Mouse (Mus musculus) olfactory bulb, adult 2 months (tissue): ENCODE measurements around the gene Akr1d1.

Experiments used
- CTCF ChIP-seq: fragments of 200-500 bp; IDR thresholded peaks from 2 replicates; pipeline ENCODE4 v1.5.1; 2012; ENCODE audit warnings: low read depth, mild to moderate bottlenecking, low read length, moderate library complexity; ENCODE audit not compliant: insufficient read depth
- POLR2A ChIP-seq: fragments of 200-500 bp; IDR thresholded peaks from 2 replicates; pipeline ENCODE4 v1.6.1; 2012; ENCODE audit warnings: mild to moderate bottlenecking, low read depth, low read length, moderate library complexity; ENCODE audit not compliant: insufficient read depth

DNA sequence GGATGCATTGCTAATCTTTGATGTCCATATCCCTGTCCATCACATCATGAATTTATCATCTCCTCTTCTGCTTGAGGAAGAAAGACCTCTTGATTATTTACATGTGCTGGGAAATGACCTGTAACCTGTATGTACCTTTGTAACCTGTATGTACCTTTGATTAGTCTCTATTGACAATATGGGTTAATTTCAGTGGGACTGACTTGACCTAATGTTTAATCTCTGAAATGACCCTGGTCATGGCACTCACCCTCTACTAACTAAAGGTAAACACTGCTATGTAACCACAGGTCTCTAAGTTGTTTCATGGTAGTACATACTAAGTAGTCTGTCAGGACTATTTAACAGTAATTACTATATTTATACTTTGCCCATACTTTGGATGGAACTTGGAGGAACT is 19.2 kb upstream of the Akr1d1 start:
- TF ChIP-seq CTCF (no peak), POLR2A (no peak)
